Mouse (Mus musculus): ENCODE data around the gene Ggnbp2. TPM values are rescaled to one million over a fixed set of nuclear protein-coding genes. Genes with fewer than 3 reads are reported as not detected.
"Not testable (repeated sequence)": the region's sequence is repeated elsewhere in the genome, so short reads cannot be mapped to it uniquely, and the experiment has no call there.

Gene Ggnbp2
- total RNA-seq, 2 experiments from 2014 or later = 30.6 to 40.6 TPM

GRCm38 (mm10) chr11:84880465-84880961 is 9.9 kb upstream of the Ggnbp2 start:
- intact Hi-C loops (cut with DNase I) = no loop called here
- DNase-seq = peak; percentile 31 to 39

GRCm38 (mm10) chr11:84879772-84880464 is 9.3 kb upstream of the Ggnbp2 start, which contains the start of the genes Myo19 and Pigw:
Gene Myo19 (plus strand): TSS chr11:84880148.
Gene Pigw (minus strand): TSS chr11:84880285.
- intact Hi-C loops (cut with DNase I) = no loop called here
- DNase-seq = peak; percentile 78 to 79

GRCm38 (mm10) chr11:84879007-84879771 is 8.6 kb upstream of the Ggnbp2 start:
- no peak for DNase-seq
- intact Hi-C loops (cut with DNase I) = no loop called here

- DNase-seq; intact Hi-C loops (cut with DNase I): not testable (repeated sequence)
Observed at GRCm38 (mm10) chr11:84876020-84876419, 5.4 kb upstream of the Ggnbp2 start.

- DNase-seq = no peak
- intact Hi-C loops (cut with DNase I) = no loop called here
Observed at GRCm38 (mm10) chr11:84873042-84873833, 2.6 kb upstream of the Ggnbp2 start.

GRCm38 (mm10) chr11:84871548-84872069 is 992 bp upstream of the Ggnbp2 start:
- no peak for DNase-seq
- intact Hi-C loops (cut with DNase I) = no loop called here

- DNase-seq = no peak
- intact Hi-C loops (cut with DNase I) = no loop called here
Observed at GRCm38 (mm10) chr11:84871046-84871445, 429 bp upstream of the Ggnbp2 start.

GRCm38 (mm10) chr11:84869537-84870232 is 932 bp downstream of the Ggnbp2 start:
- intact Hi-C loops (cut with DNase I) = loop anchor here (5.0 kb wide), 1 partner anchor 37 kb away; no protein-coding TSS in a partner anchor
- DNase-seq = peak; percentile 88 to 90

- intact Hi-C loops (cut with DNase I) = loop anchor here (5.0 kb wide), 1 partner anchor 37 kb away; no protein-coding TSS in a partner anchor
- DNase-seq = no peak
Observed at GRCm38 (mm10) chr11:84868786-84869259, 1.8 kb downstream of the Ggnbp2 start.

- intact Hi-C loops (cut with DNase I) = loop anchor here (5.0 kb wide), 1 partner anchor 35 kb away; no protein-coding TSS in a partner anchor
- no peak for DNase-seq
Observed at GRCm38 (mm10) chr11:84867586-84867985, 3.0 kb downstream of the Ggnbp2 start.

GRCm38 (mm10) chr11:84865268-84865667 is 5.3 kb downstream of the Ggnbp2 start:
- no peak for DNase-seq
- intact Hi-C loops (cut with DNase I) = loop anchor here (5.0 kb wide), 1 partner anchor 33 kb away; no protein-coding TSS in a partner anchor

- intact Hi-C loops (cut with DNase I) = no loop called here
Observed at GRCm38 (mm10) chr11:84855285-84855684, 15.3 kb downstream of the Ggnbp2 start.

GRCm38 (mm10) chr11:84847475-84848090 is 23.0 kb downstream of the Ggnbp2 start:
- intact Hi-C loops (cut with DNase I) = no loop called here
- DNase-seq = no peak

More at GRCm38 (mm10) chr11:84855285-84855684, 15.3 kb downstream of the Ggnbp2 start:
- no peak for DNase-seq

- no peak for DNase-seq
- intact Hi-C loops (cut with DNase I) = no loop called here
Observed at GRCm38 (mm10) chr11:84846741-84847474, 23.7 kb downstream of the Ggnbp2 start.

GRCm38 (mm10) chr11:84839330-84839729 is 31.3 kb downstream of the Ggnbp2 start:
- intact Hi-C loops (cut with DNase I) = no loop called here
- no peak for DNase-seq

- DNase-seq; intact Hi-C loops (cut with DNase I): not testable (repeated sequence)
Observed at GRCm38 (mm10) chr11:84829495-84829894, 41.1 kb downstream of the Ggnbp2 start.

GRCm38 (mm10) chr11:84828516-84829399 is 41.9 kb downstream of the Ggnbp2 start, which contains the start of gene Dhrs11:
Gene Dhrs11 (minus strand): TSS chr11:84828994.
- DNase-seq = peak; percentile 95 to 96
- intact Hi-C loops (cut with DNase I) = no loop called here
